Mouse (Mus musculus) spleen, adult 2 months (tissue): ENCODE data around the gene BC051665.

Source experiments
- CTCF ChIP-seq: fragments of 200-500 bp; IDR thresholded peaks from 2 replicates; pipeline ENCODE4 v1.5.1; 2011; ENCODE audit warnings: mild to moderate bottlenecking, inconsistent platforms; ENCODE audit not compliant: insufficient read depth, insufficient read length, insufficient replicate concordance; ENCODE audit errors: extremely low read depth
- POLR2A ChIP-seq: fragments of 200-500 bp; IDR thresholded peaks from 2 replicates; pipeline ENCODE4 v1.6.1; 2011; ENCODE audit warnings: low read depth, low read length, inconsistent platforms

GRCm38 (mm10) chr13:60820486-60821175, 34.5 kb upstream of the BC051665 start:
- TF ChIP-seq CTCF = no peak
- TF ChIP-seq POLR2A = no peak
